Mouse (Mus musculus) ovary, postnatal 14 days (tissue): ENCODE results near the gene Psma7.

ENCODE experiments used
- DNase-seq: peaks from one replicate; pipeline ENCODE4 v3.0.0; 2022; ENCODE audit warnings: low spot score

The Psma7 gene

DNA sequence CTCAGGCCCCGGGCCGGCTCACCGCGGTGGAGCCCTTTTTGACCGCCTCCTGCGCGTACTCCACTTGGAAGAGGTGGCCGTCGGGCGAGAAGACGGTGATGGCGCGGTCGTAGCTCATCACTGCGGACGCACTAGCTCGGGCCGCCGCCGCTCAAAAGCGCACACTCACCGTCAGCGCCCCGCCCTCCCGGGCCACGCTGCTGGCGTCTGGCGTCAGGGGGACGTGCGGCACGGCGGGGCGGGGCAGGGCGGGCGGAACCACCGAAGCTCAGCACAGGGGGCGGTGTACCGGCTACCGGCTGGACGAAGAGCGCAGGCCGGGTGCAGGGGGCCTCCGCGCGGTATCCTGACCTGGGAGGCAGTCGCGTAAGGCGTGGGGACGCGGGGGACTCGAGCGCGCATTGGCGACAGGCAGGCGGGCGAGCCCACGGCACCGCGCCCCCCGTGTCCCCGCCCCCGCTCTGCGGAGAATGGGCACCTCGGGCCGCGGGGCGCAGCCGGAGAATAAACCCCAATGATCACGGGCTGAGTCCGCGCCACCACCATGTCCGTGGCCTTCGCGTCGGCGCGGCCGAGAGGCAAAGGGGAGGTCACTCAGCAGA lies at the start of gene Psma7, which contains the start of gene Ss18l1:
Gene Psma7 (minus strand): TSS at position 178 of the 602 bp plus-strand sequence.
Gene Ss18l1 (plus strand): TSS at position 254 of the 602 bp plus-strand sequence.
- peak; percentile 78 for DNase-seq

DNA sequence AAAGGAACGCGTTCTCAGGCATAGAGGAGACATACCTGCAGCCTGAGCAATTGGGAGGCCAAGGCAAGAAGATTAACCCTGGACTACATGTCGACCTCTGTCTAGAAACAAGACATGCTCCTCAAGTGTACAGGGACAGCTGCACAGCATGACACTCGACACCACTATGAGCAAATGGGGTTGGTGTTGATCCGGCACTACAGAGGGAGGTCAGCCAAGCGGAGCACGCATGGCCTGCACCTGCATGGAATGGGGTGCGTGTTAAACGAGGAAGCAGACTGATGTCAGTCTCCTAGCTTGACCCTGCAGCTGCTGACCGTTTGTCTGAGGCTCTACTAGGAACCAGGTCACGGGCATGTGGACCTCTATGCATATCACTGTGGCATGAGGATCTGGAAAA lies 48.1 kb upstream of the Psma7 start:
- no peak for DNase-seq

DNA sequence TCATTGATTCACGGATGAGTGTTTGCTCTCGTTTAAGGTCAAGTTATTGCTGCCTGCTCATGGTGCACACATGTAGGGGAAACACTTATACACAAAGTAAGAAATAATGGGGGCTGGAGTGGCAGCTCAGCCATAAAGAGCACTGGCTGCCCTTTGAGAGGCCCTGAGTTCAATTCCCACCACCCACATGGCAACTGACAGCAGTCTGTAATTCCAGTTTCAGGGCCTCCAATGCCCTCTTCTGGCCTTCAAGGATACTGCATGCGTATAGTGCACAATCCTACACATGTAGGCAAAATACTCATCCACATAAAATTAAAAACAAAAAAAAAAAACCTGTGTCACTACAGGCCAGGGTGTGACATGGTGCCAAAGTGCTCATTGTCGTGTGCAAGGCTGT lies 45.2 kb upstream of the Psma7 start:
- DNase-seq, result no peak

DNA sequence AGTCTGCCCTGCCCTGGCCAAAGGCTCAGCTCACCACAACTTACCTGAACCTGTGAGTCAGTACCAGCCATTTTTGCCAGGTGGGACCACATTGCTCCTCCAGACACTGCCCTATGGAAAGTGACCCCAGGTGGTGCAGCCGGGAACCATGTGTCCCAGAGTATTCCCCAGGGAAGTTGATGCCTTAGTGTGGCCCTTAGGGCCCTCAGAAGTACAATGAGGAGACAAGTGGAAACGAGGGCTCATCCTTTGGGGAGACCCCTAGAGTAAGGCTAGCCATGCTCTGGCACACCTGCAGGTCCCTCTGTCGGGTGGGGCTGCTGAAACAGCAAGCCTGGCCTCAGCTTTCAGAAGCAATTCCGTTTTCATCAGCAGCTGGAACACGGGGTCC lies 44.4 kb upstream of the Psma7 start:
- no peak for DNase-seq

DNA sequence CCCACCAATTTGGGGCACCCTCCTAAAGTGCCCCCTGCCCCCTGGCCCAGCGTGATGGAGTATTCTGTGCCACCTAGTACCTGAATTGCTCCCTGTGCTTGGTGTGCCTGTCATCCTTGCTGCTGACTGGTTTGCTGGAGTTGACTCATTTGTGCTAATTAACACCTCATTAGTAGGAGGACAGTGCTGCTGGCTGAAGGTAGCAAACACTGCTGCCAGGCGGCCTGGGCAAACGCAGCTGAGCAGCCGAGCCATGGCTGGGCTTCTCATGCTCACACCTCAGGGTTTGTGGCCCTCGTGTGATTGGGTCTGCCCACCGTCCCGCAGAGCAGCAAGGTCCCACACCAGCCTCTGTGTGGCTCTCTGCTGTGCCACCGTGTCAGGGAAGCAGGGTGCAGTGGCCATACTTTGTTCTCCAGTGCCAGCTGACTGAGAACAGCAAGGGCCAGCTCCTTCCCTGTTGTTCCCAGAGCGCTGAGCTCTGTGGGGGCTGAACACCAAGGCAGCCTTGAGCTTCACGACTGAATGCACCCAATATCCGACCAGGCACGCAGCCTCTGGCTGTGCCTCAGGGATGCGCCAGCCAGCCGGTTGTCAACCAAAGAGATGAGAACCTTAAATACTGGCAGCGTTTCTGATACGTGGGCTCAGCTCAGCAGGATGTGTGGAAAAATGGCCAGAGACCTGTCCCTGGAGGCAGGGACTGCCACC lies 43.8 kb upstream of the Psma7 start:
- no peak for DNase-seq

DNA sequence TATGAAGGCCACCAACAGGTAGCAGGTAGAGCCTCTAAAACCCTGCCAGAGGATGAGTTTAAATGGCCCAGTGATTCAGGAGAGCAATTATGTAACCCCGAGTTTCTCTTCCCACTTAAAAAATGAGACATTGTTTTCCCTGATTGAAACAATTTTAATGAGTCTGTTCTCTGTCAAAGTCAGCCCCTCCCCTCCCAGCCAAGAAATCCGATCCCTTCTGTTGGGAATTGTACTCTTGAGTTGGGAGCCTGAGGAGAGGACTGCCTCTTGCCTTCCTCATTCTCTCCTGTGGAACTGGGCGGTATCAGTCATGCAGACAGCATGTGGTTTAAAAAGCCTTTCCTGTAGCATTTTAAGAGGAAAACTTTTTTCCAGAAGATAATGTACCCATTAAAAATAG lies 42.3 kb upstream of the Psma7 start:
- no peak for DNase-seq

DNA sequence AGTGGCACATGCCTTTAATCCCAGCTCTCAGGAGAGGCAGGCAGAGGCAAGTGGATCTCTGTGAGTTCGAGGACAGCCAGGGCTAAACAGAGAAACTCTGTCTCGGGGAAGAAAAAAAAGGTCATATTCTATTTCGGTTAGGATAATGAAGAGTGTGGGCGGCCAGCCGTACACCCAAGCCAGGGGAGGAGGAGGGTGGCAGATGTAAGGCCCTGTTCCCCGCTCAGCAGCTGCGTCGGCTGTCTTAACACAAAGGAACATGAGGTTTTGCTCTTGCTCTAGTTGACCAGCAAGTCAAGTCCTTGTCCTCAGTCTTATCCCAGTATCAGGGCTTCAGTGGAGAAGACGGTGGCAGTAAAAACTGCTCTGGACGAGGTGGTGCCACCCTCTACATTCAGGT lies 40.8 kb upstream of the Psma7 start:
- no peak for DNase-seq

DNA sequence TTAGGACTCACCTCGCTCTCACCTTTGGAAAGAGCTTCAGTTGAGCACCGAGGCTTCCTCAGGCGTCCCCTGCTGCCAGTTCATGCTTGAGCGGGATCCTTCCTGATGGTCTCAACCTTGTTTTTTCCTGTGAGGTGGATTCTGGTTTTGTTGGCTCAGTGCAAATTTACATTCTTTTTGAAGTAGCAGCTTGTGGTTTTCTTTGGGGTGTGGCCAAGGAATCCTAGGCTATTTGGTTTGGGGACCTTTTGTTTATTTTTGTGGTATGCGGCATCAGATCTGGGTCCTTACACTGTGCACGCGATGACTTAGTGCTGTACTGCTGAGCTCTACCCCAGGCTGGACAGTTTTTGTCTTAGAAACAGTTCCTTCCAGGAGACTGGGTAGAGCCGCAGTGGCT lies 38.4 kb upstream of the Psma7 start:
- DNase-seq, result no peak

DNA sequence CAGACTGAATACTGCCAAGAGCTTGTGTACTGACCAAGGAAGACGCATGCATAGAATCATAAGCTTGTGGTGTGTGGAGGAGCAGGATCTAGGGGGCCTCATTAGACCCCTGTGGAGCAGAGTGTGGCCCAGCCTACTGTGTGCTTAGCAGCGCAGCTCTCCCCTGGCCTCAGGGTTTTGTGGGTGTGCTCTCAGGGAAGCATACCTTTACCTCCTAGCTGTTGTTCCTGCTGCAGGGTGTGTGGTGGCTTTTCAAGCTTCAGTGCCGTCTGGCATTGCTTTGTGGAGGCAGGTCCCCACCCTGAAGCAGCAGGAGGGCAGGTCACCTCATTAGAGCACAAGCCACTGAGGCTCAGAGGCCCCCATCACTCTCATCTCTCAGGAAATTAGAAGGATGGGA lies 35.4 kb upstream of the Psma7 start:
- no peak for DNase-seq

DNA sequence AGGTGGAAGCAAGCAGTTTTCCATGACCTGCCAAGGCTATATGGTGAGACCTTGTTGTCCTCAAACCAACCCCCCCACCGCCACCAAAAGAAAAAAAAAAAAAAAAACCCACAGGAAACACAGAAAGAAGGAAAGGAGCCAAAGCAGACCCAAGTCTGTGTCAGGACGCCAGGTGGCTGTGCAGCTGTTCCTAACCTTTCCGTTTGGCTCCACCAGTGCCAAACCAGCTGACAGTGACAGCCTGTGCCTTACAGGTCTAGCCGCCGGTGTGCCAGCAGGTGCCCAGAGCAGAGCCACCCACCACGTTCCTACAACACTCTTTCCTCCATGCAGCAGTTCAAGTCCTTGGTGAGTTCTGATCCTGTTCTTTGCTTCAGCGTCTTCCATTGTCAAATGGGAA lies 30.7 kb upstream of the Psma7 start:
- DNase-seq, result no peak

DNA sequence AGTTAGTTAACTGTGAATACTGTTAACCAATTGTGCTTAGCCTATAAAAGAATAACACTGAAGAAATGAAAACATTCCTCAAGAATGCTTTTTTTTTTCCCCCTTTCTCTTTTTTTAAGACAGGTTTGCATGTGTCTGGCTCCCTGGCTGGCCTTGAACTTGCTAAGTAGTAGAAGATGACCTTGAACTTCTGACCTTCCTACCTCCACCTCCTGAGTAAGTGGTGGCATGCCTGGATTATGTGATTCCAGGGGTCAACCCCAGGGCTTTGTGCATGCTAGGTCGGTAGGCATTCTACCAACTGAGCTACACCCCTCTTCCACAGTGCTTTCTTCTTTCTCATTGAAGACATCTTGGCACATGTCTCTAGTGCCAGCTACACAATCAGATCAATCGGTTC lies 29.4 kb upstream of the Psma7 start:
- DNase-seq, result no peak

DNA sequence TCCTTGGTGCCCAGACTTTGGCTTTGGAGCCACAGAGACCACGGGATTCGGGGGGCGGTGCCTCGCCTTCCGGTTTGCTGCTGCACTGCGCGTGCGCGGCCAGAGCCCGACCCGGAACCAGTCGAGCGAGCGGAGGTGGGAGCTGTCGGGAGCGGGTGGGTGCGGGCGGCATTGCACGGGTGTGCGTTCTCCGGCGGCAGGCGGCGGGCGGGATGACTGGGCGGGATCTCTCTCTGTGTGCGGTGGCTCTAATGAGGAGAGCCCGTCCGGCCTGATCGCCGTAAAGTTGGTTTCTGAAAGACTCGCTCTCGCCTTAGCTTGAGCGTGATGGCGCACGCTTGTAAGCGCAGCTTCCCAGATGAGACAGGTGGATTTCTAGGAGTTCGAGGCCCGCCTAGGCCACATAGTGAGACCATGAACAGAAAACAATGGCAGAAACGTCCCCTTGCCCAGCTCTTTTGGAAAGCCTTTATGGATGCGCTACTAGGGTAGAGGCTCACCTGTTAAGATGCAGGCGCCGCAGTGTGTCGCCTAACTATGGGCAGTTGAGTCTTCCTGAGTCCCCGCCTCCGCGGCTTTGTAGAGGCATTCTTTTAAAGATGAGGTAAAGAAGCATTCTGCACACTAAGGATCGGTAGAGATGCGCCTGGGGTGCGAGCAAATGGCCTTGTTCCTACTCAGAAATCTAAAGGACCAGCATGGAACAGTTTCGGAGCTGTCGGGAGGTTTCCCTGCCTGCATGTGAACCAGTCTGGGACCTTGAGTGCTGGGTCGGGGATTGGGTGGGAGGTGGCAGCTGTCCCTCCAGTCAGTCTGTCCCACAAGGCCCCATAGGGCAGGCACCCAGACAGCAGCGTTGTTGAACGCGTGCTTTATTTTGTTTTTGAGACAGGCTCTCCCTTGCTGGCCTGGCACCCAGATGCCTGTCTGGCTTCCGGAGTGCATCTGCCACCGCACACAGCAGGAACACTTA lies 28.5 kb upstream of the Psma7 start, which contains the start of gene Mtg2:
Gene Mtg2 (plus strand): TSS at position 108 of the 973 bp plus-strand sequence.
- peak; percentile 94 for DNase-seq

DNA sequence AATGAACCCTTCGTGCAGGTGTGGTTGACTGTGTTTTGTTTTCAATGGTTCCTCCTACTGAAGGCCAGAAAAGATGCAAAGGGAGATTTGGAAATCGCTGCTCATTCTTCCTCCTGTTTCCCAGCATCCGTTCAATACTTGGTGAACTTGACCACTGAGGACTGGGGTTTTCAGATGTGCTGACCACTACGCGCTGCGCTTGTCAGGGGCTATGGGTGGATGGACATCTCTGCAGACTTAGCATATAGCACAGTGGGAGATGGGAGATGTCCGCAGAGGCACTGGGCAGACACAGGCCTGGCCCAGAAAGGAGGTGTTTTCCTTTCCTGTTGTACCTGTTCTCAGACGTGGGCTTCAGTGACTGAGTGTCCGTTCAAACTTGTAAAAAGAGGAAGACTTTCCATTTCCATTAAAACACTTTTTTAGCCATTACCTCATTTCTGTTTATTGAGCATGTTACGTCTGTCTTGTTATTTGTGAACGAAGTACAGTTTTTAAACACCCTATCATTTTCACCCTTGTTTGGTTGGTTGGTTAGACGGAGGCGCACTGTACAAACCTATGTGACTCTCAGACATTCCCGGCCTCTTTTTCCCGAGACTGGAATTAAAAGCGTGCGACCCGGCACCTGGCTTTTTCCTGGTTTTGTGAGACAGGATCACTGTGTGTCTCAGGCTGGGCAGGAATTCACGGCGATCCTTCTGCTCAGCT lies 27.7 kb upstream of the Psma7 start:
- no peak for DNase-seq

DNA sequence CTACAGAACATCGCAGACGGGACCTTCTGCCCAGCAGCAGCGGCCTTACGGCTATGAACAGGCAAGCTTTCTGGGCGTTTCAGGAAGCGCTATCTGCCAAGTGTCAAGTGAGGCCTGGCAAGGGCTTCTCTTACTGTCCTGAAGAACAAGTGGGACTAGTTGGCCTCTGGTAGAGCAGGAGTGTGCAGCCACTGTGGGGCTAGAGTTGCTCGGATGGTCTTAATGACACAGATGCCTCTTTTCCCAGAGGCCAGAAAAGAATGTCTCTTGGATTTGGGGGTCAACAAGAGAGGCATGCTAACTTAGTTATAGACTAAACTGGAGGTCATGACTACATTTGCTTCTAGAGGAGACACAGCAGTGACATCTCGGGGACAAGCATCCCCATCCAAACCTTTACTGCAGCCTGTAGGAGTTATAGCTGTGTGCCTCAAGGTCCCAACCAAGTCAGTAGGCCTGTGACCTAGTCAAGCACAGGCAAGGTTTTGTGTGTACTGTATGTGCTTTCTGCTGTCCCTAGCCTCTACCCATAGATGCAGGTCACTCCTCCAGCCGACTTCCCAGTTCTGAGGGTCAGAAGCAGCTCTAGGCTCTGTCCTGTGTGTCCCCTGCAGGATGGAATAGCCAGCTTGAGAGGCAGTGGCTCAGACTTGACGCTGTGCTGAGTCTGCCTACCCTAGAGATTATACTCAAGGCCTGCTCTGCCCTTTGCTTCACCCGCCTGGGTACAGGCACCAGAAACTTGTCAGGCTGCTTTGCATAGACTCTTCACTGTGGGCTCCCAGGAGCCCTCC lies 21.3 kb upstream of the Psma7 start:
- DNase-seq, result no peak

DNA sequence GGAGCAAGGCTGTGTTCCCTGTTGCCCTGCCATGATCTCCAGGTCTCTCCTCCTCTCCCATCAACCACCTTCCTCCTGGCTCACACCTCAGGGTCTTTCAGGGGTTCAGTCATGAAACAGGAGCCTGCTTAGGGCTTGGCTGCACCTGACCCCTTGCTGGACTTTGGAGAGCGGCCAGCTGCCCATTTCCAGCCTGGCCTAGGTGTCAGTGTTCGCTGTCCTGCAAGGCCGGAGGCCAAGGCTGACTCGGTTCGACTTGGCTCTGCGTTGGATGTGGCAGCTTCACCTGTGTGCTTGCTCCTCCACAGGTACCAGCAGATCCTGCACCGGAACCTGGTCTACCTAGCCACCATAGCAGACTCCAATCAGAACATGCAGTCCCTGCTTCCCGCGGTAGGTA lies 10.8 kb upstream of the Psma7 start:
- no peak for DNase-seq

DNA sequence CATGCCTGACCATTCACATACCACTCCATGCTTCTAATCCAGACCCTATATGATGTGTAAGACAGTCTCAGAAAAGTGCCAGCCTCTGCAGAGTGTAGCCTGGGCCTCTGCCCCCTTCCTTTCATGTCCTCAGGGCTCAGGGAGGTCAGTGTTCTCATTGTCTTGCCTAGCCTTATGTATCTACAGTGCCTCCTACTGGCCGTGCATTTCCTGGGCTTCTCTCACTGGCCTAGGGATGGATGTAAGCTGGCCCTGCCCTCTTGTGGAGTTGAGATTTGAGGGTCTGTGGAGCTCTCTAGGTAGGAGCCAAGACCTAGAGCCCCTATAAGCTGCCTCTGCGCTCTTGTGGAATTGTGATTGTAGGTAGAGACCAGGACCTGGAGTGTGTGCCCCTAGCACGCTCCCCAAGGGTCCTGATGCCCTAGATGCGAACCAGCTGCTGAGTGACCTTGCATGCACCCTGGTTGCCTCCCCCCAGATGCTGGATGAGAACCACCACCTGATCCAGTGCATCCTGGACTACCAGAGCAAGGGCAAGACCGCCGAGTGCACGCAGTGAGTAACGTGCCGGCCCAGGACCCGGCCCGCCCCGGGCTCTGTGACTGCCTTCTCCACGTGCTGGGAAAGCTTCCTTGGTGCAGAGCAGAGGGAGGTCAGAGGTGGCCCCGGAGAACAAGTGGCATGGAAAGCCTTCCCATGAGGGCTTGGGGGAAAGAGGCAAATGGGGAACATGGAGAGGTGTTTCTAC lies 9.9 kb upstream of the Psma7 start:
- DNase-seq, result no peak

DNA sequence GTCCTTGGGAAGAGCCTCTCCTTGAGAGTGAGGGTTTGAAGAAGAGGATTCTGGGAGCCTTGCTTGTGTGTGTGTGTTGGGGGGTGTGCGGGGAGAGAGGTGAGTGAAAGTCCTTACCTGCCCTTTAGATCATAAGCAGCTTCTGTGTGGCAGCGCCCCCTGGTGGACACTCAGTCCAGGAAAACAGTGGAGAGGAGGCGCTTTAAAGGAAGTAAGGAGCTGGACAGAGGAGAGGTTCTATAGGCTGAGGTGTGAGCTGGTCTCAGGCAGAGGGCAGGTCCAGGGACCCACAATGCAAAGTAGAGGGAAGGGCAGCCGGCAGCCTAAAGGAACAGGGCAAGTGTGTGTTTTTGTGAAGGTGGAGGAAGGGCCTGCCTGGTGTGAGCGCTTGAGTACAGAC lies 8.8 kb upstream of the Psma7 start:
- DNase-seq, result peak; percentile 75

DNA sequence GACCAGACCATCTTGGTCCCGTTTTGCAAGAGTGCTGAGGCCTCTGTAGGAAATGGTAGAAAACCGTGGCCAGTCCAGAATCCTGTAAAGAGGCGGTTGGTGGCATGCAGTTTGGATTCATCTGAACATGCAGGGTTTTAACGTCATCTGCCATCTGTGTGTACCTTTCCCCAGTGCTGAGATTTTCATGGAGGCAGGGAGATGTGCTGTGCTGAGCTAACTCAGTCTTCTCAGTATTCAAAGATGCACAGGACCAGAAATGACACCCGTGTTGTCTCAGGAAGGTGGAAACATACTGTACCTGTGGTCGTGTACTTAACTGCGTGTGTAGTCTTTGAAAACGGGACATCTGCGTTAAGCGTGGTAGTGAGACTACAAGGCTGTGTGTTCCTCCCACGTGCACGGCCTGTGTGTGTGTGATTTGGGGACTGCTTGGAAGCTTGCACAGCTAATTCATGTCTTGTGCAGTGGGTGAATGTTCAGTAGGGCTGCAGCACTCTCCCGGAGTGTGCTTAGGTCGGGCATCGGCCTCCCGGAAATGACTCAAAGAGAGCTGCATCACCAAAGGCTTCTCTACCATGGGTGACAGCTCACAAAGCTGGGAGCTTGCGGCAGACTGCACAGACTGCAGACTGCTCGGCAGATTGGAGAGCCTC lies 5.9 kb upstream of the Psma7 start:
- no peak for DNase-seq

DNA sequence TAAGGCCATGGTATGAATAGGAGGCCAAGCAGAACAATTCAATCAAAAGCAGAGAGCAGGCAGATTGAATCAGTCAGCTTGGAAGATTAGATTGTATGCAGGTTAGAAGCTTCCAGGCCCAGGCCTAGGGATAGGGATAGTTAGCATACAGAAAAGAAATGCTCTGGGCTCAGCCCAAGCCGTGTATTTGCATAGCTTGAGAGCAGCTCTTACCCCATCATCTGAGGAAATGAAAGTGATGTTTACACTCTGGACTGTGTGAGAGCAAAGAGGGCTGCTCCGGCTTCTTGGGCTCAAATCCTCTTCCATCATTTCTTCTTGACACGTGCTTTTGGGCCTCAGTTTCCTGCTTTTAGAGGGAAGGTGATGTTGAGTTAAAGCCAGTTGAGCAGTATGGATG lies 5.3 kb upstream of the Psma7 start:
- DNase-seq, result no peak

DNA sequence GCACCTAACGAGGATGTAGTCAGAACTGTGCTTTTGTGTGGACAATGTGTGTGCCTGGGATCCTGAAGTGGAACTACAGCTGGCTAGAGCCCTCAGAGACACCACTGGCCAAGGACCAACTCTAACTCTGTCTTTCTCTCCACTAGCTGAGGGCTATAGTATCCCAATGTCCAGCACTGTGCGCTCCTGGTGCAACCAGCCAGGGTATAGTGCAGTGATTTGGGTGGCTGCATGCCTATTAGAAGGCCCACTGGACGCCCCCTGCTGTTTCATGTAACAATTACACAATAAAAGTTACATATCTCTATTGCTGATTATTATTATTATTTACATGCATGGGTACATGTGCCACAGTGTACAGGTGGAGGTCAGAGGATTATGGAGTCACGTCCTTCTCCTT lies 3.0 kb upstream of the Psma7 start:
- DNase-seq, result no peak
